Mouse (Mus musculus) small intestine, adult 2 months (tissue): ENCODE measurements around the gene Abhd11. TPM values are rescaled to one million over a fixed set of nuclear protein-coding genes. Genes with fewer than 3 reads are reported as not detected.

Experiments used
- H3K27ac ChIP-seq: fragments of 200-500 bp; 2 replicates; pipeline ENCODE4 v1.5.1; 2012; ENCODE audit warnings: low read depth, low read length, control low read depth, inconsistent platforms; ENCODE audit not compliant: insufficient read depth
- H3K27me3 ChIP-seq: fragments of 200-500 bp; 2 replicates; pipeline ENCODE4 v1.6.1; 2012; ENCODE audit warnings: mild to moderate bottlenecking, moderate library complexity, low read length, inconsistent platforms; ENCODE audit not compliant: control insufficient read depth, insufficient read depth
- H3K36me3 ChIP-seq: fragments of 200-500 bp; 2 replicates; pipeline ENCODE4 v1.6.1; 2012; ENCODE audit warnings: mild to moderate bottlenecking, low read length, control low read depth, inconsistent platforms; ENCODE audit not compliant: control insufficient read depth, insufficient read depth
- H3K4me1 ChIP-seq: fragments of 200-500 bp; 2 replicates; pipeline ENCODE4 v1.6.1; 2012; ENCODE audit warnings: low read length, inconsistent platforms, mixed read lengths; ENCODE audit not compliant: control insufficient read depth, insufficient read depth, insufficient read length
- H3K4me3 ChIP-seq: fragments of 200-500 bp; 2 replicates; pipeline ENCODE4 v1.5.1; 2012; ENCODE audit warnings: low read depth, mild to moderate bottlenecking, control low read depth, inconsistent platforms, low read length, moderate library complexity
- CTCF ChIP-seq: fragments of 200-500 bp; IDR thresholded peaks from 2 replicates; pipeline ENCODE4 v1.5.1; 2012; ENCODE audit warnings: low read depth, mild to moderate bottlenecking, control low read depth, inconsistent platforms, low read length, moderate library complexity, mixed read lengths; ENCODE audit not compliant: insufficient replicate concordance, insufficient read length; ENCODE audit errors: extremely low read depth
- POLR2A ChIP-seq: fragments of 200-500 bp; IDR thresholded peaks from 2 replicates; pipeline ENCODE4 v1.6.1; 2012; ENCODE audit warnings: low read depth, mild to moderate bottlenecking, control low read depth, inconsistent platforms, low read length, moderate library complexity
- whole genome bisulfite sequencing: fragments of 180-500 bp; shearing (Covaris S2); methylation state at CpG from one replicate; pipeline ENCODE4 v1.1.7; 2018; 5-methylcytosine and 5-hydroxymethylcytosine counted together
- polyA plus RNA-seq: library from polyadenylated mRNA; depleted of rRNA; stranded (reverse); fragments of >200 nt; gene quantifications from 2 replicates; pipeline ENCODE4 v1.2.3, GENCODE M21; 2012

Abhd11 gene
- polyA plus RNA-seq, 1 experiment, result 90.7 TPM

- no peaks in the 10 kb centered on the region for H3K36me3 ChIP-seq
- peaks cover 7% of the 10 kb centered on the region for H3K4me1 ChIP-seq
- TF ChIP-seq POLR2A (peak; percentile 17; the same call in 1 of the 2 replicates), CTCF (no peak)
- 2% methylated on average over 61 of the region's 61 CpGs for WGBS
- peak within 1 kb of the TSS; percentile 67 for H3K4me3 ChIP-seq
- H3K27me3 ChIP-seq, result no peaks in the 10 kb centered on the region
- no peak within 1 kb of the TSS for H3K27ac ChIP-seq
These were observed 14.6 kb downstream of the Abhd11 start, which contains the start of gene Stx1a for GRCm38 (mm10) chr5:135023344-135024173. Gene Stx1a, plus strand, starts transcription at chr5:135023482.

GRCm38 (mm10) chr5:135024665-135025224 lies 15.8 kb downstream of the Abhd11 start:
- TF ChIP-seq CTCF, result no peak
- TF ChIP-seq POLR2A, result no peak
- Histone ChIP-seq H3K27ac (no peak overlapping the region), H3K27me3 (no peaks in the 10 kb centered on the region), H3K4me3 (no peak overlapping the region), H3K36me3 (no peaks in the 10 kb centered on the region), H3K4me1 (peaks cover 16% of the 10 kb centered on the region)
- WGBS, result 48% methylated on average over 11 of the region's 11 CpGs

GRCm38 (mm10) chr5:135025899-135026298 lies 16.9 kb downstream of the Abhd11 start:
- Histone ChIP-seq H3K36me3 (no peaks in the 10 kb centered on the region), H3K4me3 (no peak overlapping the region), H3K27ac (no peak overlapping the region), H3K4me1 (peaks cover 16% of the 10 kb centered on the region), H3K27me3 (no peaks in the 10 kb centered on the region)
- TF ChIP-seq POLR2A (no peak), CTCF (no peak)
- WGBS, result 29% methylated on average over 7 of the region's 7 CpGs

- WGBS, result 23% methylated on average over 18 of the region's 18 CpGs
- peaks cover 16% of the 10 kb centered on the region for H3K4me1 ChIP-seq
- peak overlapping the region; percentile 43 for H3K4me3 ChIP-seq
- TF ChIP-seq CTCF, result no peak
- H3K36me3 ChIP-seq, result no peaks in the 10 kb centered on the region
- no peak overlapping the region for H3K27ac ChIP-seq
- no peaks in the 10 kb centered on the region for H3K27me3 ChIP-seq
These were observed 20.3 kb downstream of the Abhd11 start for GRCm38 (mm10) chr5:135029007-135029854.

GRCm38 (mm10) chr5:135032581-135032980 lies 23.6 kb downstream of the Abhd11 start:
- Histone ChIP-seq H3K27me3 (no peaks in the 10 kb centered on the region), H3K4me3 (no peak overlapping the region), H3K36me3 (no peaks in the 10 kb centered on the region), H3K4me1 (peaks cover 10% of the 10 kb centered on the region), H3K27ac (no peak overlapping the region)
- TF ChIP-seq CTCF (no peak), POLR2A (no peak)
- 75% methylated on average over 5 of the region's 5 CpGs for WGBS

GRCm38 (mm10) chr5:135034593-135034992 lies 25.6 kb downstream of the Abhd11 start:
- no peaks in the 10 kb centered on the region for H3K4me1 ChIP-seq
- no peak overlapping the region for H3K27ac ChIP-seq
- no peaks in the 10 kb centered on the region for H3K27me3 ChIP-seq
- H3K36me3 ChIP-seq, result no peaks in the 10 kb centered on the region
- no peak overlapping the region for H3K4me3 ChIP-seq
- 96% methylated on average over 2 of the region's 2 CpGs for WGBS
- TF ChIP-seq CTCF (peak; percentile 41; the same call in 1 of the 2 replicates), POLR2A (no peak)
